Mouse (Mus musculus) heart, postnatal 0 days (tissue): Measurements from ENCODE around the gene Psmc3. TPM values are rescaled to one million over a fixed set of nuclear protein-coding genes. Genes with fewer than 3 reads are reported as not detected.

Experiments
- ATAC-seq: fragments of 200-750 bp; cut with Nextera tagmentation; 2 replicates; pipeline ENCODE4 v1.8.0; 2017; ENCODE audit warnings: low read depth, moderate number of reproducible peaks, moderate library complexity; ENCODE audit not compliant: insufficient read depth
- DNase-seq: peaks from one replicate; pipeline ENCODE4 v3.0.0-alpha.2; 2016; ENCODE audit warnings: low spot score
- H3K27ac ChIP-seq: fragments of 300-500 bp; sonication (generic); 2 replicates; pipeline ENCODE4 v1.5.1; 2014; ENCODE audit warnings: low read depth, mild to moderate bottlenecking
- H3K27me3 ChIP-seq: fragments of 300-500 bp; sonication (generic); 2 replicates; pipeline ENCODE4 v1.6.1; 2014; ENCODE audit warnings: low read length, mixed read lengths; ENCODE audit not compliant: control insufficient read depth, insufficient read depth
- H3K36me3 ChIP-seq: fragments of 300-500 bp; sonication (generic); replicated peaks from 2 replicates; pipeline ENCODE4 v1.6.1; 2014; ENCODE audit warnings: low read length, mixed read lengths; ENCODE audit not compliant: control insufficient read depth, insufficient read depth
- H3K4me1 ChIP-seq: fragments of 300-500 bp; sonication (generic); 2 replicates; pipeline ENCODE4 v1.6.1; 2014; ENCODE audit warnings: antibody characterized with exemption; ENCODE audit not compliant: control insufficient read depth, insufficient read depth
- H3K4me2 ChIP-seq: fragments of 300-500 bp; sonication (generic); 2 replicates; pipeline ENCODE4 v1.6.1; 2014; ENCODE audit warnings: low read depth, mild to moderate bottlenecking, low read length, moderate library complexity
- H3K4me3 ChIP-seq: fragments of 300-500 bp; sonication (generic); 2 replicates; pipeline ENCODE4 v1.5.1; 2014; ENCODE audit warnings: low read depth, low read length
- H3K9ac ChIP-seq: fragments of 300-500 bp; sonication (generic); replicated peaks from 2 replicates; pipeline ENCODE4 v1.6.1; 2014; ENCODE audit warnings: low read depth, low read length, mixed read lengths
- H3K9me3 ChIP-seq: fragments of 300-500 bp; sonication (generic); replicated peaks from 2 replicates; pipeline ENCODE4 v1.6.1; 2016; ENCODE audit warnings: low read length; ENCODE audit not compliant: control insufficient read depth
- CTCF ChIP-seq: IDR thresholded peaks from 2 replicates; pipeline ENCODE4 v1.5.1; 2016; ENCODE audit warnings: antibody characterized with exemption, control low read depth, low read depth
- EP300 ChIP-seq: IDR thresholded peaks from 2 replicates; pipeline ENCODE4 v1.6.1; 2016; ENCODE audit warnings: antibody characterized with exemption, low read depth
- WGBS: fragments of 180-500 bp; shearing (Covaris S2); extraction: QIAGEN DNeasy Blood & Tissue Kit; methylation state at CpG from one replicate; pipeline ENCODE4 v1.1.7; 2014; 5-methylcytosine and 5-hydroxymethylcytosine counted together
- polyA plus RNA-seq: library from polyadenylated mRNA; unstranded; fragments of >200 nt; fragmentation: Nextera tagmentation; extraction: Ambion mirVana; gene quantifications from 2 replicates; pipeline ENCODE4 v1.2.1, GENCODE M21; 2015
- total RNA-seq: library from RNA; depleted of rRNA; stranded (reverse); fragments of >200 nt; gene quantifications from 2 replicates; pipeline ENCODE4 v1.2.3, GENCODE M21; 2014; ENCODE audit warnings: low replicate concordance

Gene Psmc3
- total and polyA plus RNA-seq, 2 experiments from 2014 or later = 264 to 300 TPM

GRCm38 (mm10) chr2:91066455-91066854 is 12.6 kb downstream of the Psmc3 start:
- 52% methylated on average over 3 of the region's 3 CpGs for WGBS
- Histone ChIP-seq H3K4me3 (no peak overlapping the region), H3K9ac (no peak overlapping the region), H3K27ac (peak overlapping the region; percentile 43), H3K36me3 (peaks cover 32% of the 10 kb centered on the region), H3K4me1 (peaks cover 30% of the 10 kb centered on the region), H3K27me3 (no peaks in the 10 kb centered on the region), H3K9me3 (no peaks in the 10 kb centered on the region), H3K4me2 (no peak overlapping the region)
- ATAC-seq (peak; percentile 55), DNase-seq (peak; percentile 79)
- TF ChIP-seq CTCF (peak; percentile 30), EP300 (0 out of 2 replicates have a peak, but pooled peaks have one; percentile 60)

GRCm38 (mm10) chr2:91068162-91068871 is 14.5 kb downstream of the Psmc3 start:
- no peak for DNase-seq
- no peak for ATAC-seq
- peaks cover 20% of the 10 kb centered on the region for H3K36me3 ChIP-seq
- no peak for TF ChIP-seq CTCF
- no peak for TF ChIP-seq EP300
- peak overlapping the region; percentile 81; the same call in 1 of the 2 replicates for H3K9ac ChIP-seq
- peak overlapping the region; percentile 80 for H3K4me3 ChIP-seq
- no peaks in the 10 kb centered on the region for H3K27me3 ChIP-seq
- H3K9me3 ChIP-seq = no peaks in the 10 kb centered on the region
- H3K4me2 ChIP-seq = peak overlapping the region; percentile 77
- peaks cover 30% of the 10 kb centered on the region for H3K4me1 ChIP-seq
- WGBS = 60% methylated on average over 13 of the region's 13 CpGs
- peak overlapping the region; percentile 94; the same call in 1 of the 2 replicates for H3K27ac ChIP-seq

- DNase-seq (no peak), ATAC-seq (no peak)
- Histone ChIP-seq H3K9ac (peak overlapping the region; percentile 81; the same call in 1 of the 2 replicates), H3K27me3 (no peaks in the 10 kb centered on the region), H3K4me3 (peak overlapping the region; percentile 80), H3K36me3 (peaks cover 15% of the 10 kb centered on the region), H3K27ac (peak overlapping the region; percentile 94), H3K9me3 (no peaks in the 10 kb centered on the region), H3K4me1 (peaks cover 30% of the 10 kb centered on the region), H3K4me2 (peak overlapping the region; percentile 77)
- no peak for TF ChIP-seq CTCF
- TF ChIP-seq EP300 = no peak
- WGBS = 39% methylated on average over 6 of the region's 6 CpGs
Measured at GRCm38 (mm10) chr2:91068872-91069165, 15.0 kb downstream of the Psmc3 start.

- DNase-seq = peak; percentile 37
- H3K27ac ChIP-seq = peak overlapping the region; percentile 94
- TF ChIP-seq CTCF (no peak), EP300 (no peak)
- H3K4me3 ChIP-seq = peak overlapping the region; percentile 80
- H3K27me3 ChIP-seq = no peaks in the 10 kb centered on the region
- ATAC-seq = no peak
- 0 out of 2 replicates have a peak, but pooled peaks cover 10% of the 10 kb centered on the region for H3K36me3 ChIP-seq
- 6% methylated on average over 14 of the region's 14 CpGs for WGBS
- H3K9ac ChIP-seq = peak overlapping the region; percentile 81
- H3K9me3 ChIP-seq = no peaks in the 10 kb centered on the region
- peak overlapping the region; percentile 77 for H3K4me2 ChIP-seq
- peaks cover 30% of the 10 kb centered on the region for H3K4me1 ChIP-seq
Measured at GRCm38 (mm10) chr2:91069306-91070000, 15.6 kb downstream of the Psmc3 start.

- peak within 1 kb of the TSS; percentile 81 for H3K9ac ChIP-seq
- H3K4me1 ChIP-seq = peaks cover 30% of the 10 kb centered on the region
- no peaks in the 10 kb centered on the region for H3K27me3 ChIP-seq
- DNase-seq (peak; percentile 94), ATAC-seq (peak; percentile 93)
- peak; percentile 99 for TF ChIP-seq CTCF
- 0 out of 2 replicates have a peak, but pooled peaks have one; percentile 90 for TF ChIP-seq EP300
- 0 out of 2 replicates have a peak, but pooled peaks cover 4% of the 10 kb centered on the region for H3K36me3 ChIP-seq
- peak within 1 kb of the TSS; percentile 94 for H3K27ac ChIP-seq
- H3K9me3 ChIP-seq = no peaks in the 10 kb centered on the region
- peak within 1 kb of the TSS; percentile 77 for H3K4me2 ChIP-seq
- under 1% methylated on average over 61 of the region's 69 CpGs for WGBS
- H3K4me3 ChIP-seq = peak within 1 kb of the TSS; percentile 80
Measured at GRCm38 (mm10) chr2:91070076-91070800, 16.4 kb downstream of the Psmc3 start, which contains the start of gene Slc39a13. Gene Slc39a13 (minus strand): TSS chr2:91070417.
